Mouse (Mus musculus): ENCODE data around the gene Dync1i1.

- TF ChIP-seq POLR2A (IDR thresholded peaks at IDR 0.05; ENCODE audit: borderline replicate concordance, extremely low read depth, insufficient read depth, insufficient read length, poor library complexity, severe bottlenecking) (no peak), CTCF (IDR thresholded peaks at IDR 0.05; ENCODE audit: borderline replicate concordance, extremely low read depth, insufficient read depth, insufficient read length) (no peak)
These were observed 163.9 kb downstream of the Dync1i1 start for GRCm38 (mm10) chr6:5889341-5889740.
